Mouse (Mus musculus) heart, postnatal 0 days (tissue): ENCODE measurements around the gene Ercc4. TPM values are rescaled to one million over a fixed set of nuclear protein-coding genes. Genes with fewer than 3 reads are reported as not detected.

Experiments used
- ATAC-seq: fragments of 200-750 bp; cut with Nextera tagmentation; 2 replicates; pipeline ENCODE4 v1.8.0; 2017; ENCODE audit warnings: low read depth, moderate number of reproducible peaks, moderate library complexity; ENCODE audit not compliant: insufficient read depth
- DNase-seq: peaks from one replicate; pipeline ENCODE4 v3.0.0-alpha.2; 2016; ENCODE audit warnings: low spot score
- H3K27ac ChIP-seq: fragments of 300-500 bp; sonication (generic); 2 replicates; pipeline ENCODE4 v1.5.1; 2014; ENCODE audit warnings: low read depth, mild to moderate bottlenecking
- H3K27me3 ChIP-seq: fragments of 300-500 bp; sonication (generic); 2 replicates; pipeline ENCODE4 v1.6.1; 2014; ENCODE audit warnings: low read length, mixed read lengths; ENCODE audit not compliant: control insufficient read depth, insufficient read depth
- H3K36me3 ChIP-seq: fragments of 300-500 bp; sonication (generic); replicated peaks from 2 replicates; pipeline ENCODE4 v1.6.1; 2014; ENCODE audit warnings: low read length, mixed read lengths; ENCODE audit not compliant: control insufficient read depth, insufficient read depth
- H3K4me1 ChIP-seq: fragments of 300-500 bp; sonication (generic); 2 replicates; pipeline ENCODE4 v1.6.1; 2014; ENCODE audit warnings: antibody characterized with exemption; ENCODE audit not compliant: control insufficient read depth, insufficient read depth
- H3K4me2 ChIP-seq: fragments of 300-500 bp; sonication (generic); 2 replicates; pipeline ENCODE4 v1.6.1; 2014; ENCODE audit warnings: low read depth, mild to moderate bottlenecking, low read length, moderate library complexity
- H3K4me3 ChIP-seq: fragments of 300-500 bp; sonication (generic); 2 replicates; pipeline ENCODE4 v1.5.1; 2014; ENCODE audit warnings: low read depth, low read length
- H3K9ac ChIP-seq: fragments of 300-500 bp; sonication (generic); replicated peaks from 2 replicates; pipeline ENCODE4 v1.6.1; 2014; ENCODE audit warnings: low read depth, low read length, mixed read lengths
- H3K9me3 ChIP-seq: fragments of 300-500 bp; sonication (generic); replicated peaks from 2 replicates; pipeline ENCODE4 v1.6.1; 2016; ENCODE audit warnings: low read length; ENCODE audit not compliant: control insufficient read depth
- CTCF ChIP-seq: IDR thresholded peaks from 2 replicates; pipeline ENCODE4 v1.5.1; 2016; ENCODE audit warnings: antibody characterized with exemption, control low read depth, low read depth
- EP300 ChIP-seq: IDR thresholded peaks from 2 replicates; pipeline ENCODE4 v1.6.1; 2016; ENCODE audit warnings: antibody characterized with exemption, low read depth
- WGBS: fragments of 180-500 bp; shearing (Covaris S2); extraction: QIAGEN DNeasy Blood & Tissue Kit; methylation state at CpG from one replicate; pipeline ENCODE4 v1.1.7; 2014; 5-methylcytosine and 5-hydroxymethylcytosine counted together
- polyA plus RNA-seq: library from polyadenylated mRNA; unstranded; fragments of >200 nt; fragmentation: Nextera tagmentation; extraction: Ambion mirVana; gene quantifications from 2 replicates; pipeline ENCODE4 v1.2.1, GENCODE M21; 2015
- total RNA-seq: library from RNA; depleted of rRNA; stranded (reverse); fragments of >200 nt; gene quantifications from 2 replicates; pipeline ENCODE4 v1.2.3, GENCODE M21; 2014; ENCODE audit warnings: low replicate concordance; rRNA removed

The Ercc4 gene
- total RNA-seq = 10.7 TPM in 2 replicates
- polyA plus RNA-seq = 5.4 and 5.9 TPM in 2 replicates

GRCm38 (mm10) chr16:13109156-13109989 lies at the start of gene Ercc4:
Gene Ercc4, plus strand, starts transcription at chr16:13109684.
- peak within 1 kb of the TSS; percentile 74 for H3K27ac ChIP-seq
- peak within 1 kb of the TSS; percentile 76 for H3K4me2 ChIP-seq
- peak within 1 kb of the TSS; percentile 80 for H3K4me3 ChIP-seq
- no peaks in the 10 kb centered on the region for H3K27me3 ChIP-seq
- 1% methylated on average over 53 of the region's 53 CpGs for WGBS
- H3K9ac ChIP-seq = peak within 1 kb of the TSS; percentile 95
- peaks cover 23% of the 10 kb centered on the region for H3K36me3 ChIP-seq
- H3K4me1 ChIP-seq = peaks cover 6% of the 10 kb centered on the region; the same call in 1 of the 2 replicates
- no peaks in the 10 kb centered on the region for H3K9me3 ChIP-seq
- ATAC-seq (peak; percentile 98), DNase-seq (peak; percentile 95)
- TF ChIP-seq EP300 (no peak), CTCF (peak; percentile 68)

DNA sequence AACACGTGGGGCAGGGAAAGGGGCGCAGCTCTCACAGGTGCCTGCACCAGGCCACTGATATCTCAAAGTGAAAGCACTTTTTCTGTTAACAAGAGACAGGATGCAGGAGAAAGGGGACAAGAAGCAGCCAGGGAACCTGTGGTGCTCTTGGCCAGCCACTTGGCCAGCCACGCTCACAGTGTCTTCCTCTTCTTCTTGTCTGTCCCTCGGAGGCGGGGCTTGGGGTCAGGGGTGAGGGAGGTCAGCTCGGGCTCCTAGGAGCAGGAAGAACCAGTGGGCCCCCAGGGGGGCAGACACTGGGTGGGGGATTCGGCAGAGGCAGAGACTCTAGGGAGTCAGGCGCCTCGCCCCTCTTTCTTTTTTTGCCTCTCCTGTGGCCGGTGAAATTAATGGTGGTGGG lies 48.4 kb upstream of the Ercc4 start:
- ATAC-seq = no peak
- no peaks in the 10 kb centered on the region for H3K36me3 ChIP-seq
- H3K4me3 ChIP-seq = peak overlapping the region; percentile 26
- 0 out of 2 replicates have a peak, but pooled peaks cover 4% of the 10 kb centered on the region for H3K4me1 ChIP-seq
- WGBS = 26% methylated on average over 9 of the region's 10 CpGs
- H3K9me3 ChIP-seq = no peaks in the 10 kb centered on the region
- TF ChIP-seq CTCF (no peak), EP300 (no peak)
- H3K9ac ChIP-seq = peak overlapping the region; percentile 30
- H3K4me2 ChIP-seq = peak overlapping the region; percentile 58
- no peak for DNase-seq
- H3K27me3 ChIP-seq = no peaks in the 10 kb centered on the region
- no peak overlapping the region for H3K27ac ChIP-seq

- H3K4me3 ChIP-seq = no peak overlapping the region
- no peak overlapping the region for H3K27ac ChIP-seq
- no peak overlapping the region for H3K9ac ChIP-seq
- H3K36me3 ChIP-seq = no peaks in the 10 kb centered on the region
- H3K9me3 ChIP-seq = no peaks in the 10 kb centered on the region
- TF ChIP-seq EP300 (no peak), CTCF (no peak)
- ATAC-seq (no peak), DNase-seq (no peak)
- no peak overlapping the region for H3K4me2 ChIP-seq
- WGBS = 81% methylated on average over 4 of the region's 4 CpGs
- no peaks in the 10 kb centered on the region for H3K4me1 ChIP-seq
- H3K27me3 ChIP-seq = no peaks in the 10 kb centered on the region
Measured at GRCm38 (mm10) chr16:13074176-13074575, 35.3 kb upstream of the Ercc4 start.

DNA sequence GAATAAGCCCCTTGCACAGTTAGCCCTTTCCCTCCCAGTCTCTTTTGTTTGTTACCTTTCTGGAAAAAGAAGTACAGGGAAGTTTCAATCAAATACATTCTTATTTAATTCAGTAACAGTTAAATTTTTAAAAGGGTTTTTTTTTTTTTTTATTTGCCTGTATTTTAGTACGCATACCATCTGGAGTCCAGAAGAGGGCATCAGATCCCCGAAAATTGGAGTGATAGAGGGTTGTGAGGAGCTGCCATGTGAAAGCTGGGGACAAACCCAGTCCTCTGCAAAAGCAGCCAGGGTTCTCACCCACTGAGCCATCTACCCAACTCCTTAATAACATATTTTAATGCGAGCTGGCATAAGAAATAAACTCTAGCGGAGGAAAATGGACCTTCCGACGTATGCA lies 29.3 kb upstream of the Ercc4 start:
- H3K4me3 ChIP-seq = no peak overlapping the region

DNA sequence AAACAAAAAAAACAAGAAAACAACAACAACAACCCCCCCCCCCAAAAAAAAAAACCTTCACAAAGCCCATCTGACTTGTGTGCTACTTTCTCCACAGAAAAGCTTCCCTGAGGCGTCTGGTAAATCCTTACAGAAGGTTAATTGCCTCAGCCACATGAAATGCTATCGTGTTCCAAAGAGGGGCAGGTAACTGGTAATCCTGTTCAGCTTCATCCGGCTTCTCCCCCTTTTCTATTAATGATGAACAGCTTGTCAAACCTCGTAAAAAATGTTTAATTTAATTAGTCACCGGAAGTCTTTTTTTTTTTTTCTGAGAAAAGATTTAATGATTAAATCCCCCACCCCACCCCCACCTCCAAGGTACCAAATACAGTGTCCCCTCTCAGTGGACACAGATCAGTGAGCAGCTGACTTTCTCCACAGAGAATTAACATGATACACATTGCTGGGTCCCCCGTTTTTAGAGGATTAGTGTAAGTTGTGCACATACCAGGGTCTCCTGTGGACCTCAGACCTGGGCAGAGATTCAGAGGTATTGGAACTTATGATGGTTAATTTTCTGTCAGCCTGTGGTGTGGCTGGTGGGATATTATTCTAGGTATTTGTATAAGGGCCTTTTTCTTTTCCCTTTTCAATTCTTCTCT lies 26.2 kb upstream of the Ercc4 start:
- no peak for DNase-seq
- Histone ChIP-seq H3K9me3 (no peaks in the 10 kb centered on the region), H3K4me2 (no peak overlapping the region), H3K9ac (no peak overlapping the region), H3K4me3 (no peak overlapping the region), H3K27me3 (no peaks in the 10 kb centered on the region), H3K4me1 (no peaks in the 10 kb centered on the region), H3K27ac (no peak overlapping the region), H3K36me3 (no peaks in the 10 kb centered on the region)
- ATAC-seq = no peak
- 69% methylated on average over 6 of the region's 6 CpGs for WGBS
- TF ChIP-seq EP300 (no peak), CTCF (no peak)

More for the DNA sequence above, 29.3 kb upstream of the Ercc4 start:
- H3K4me1 ChIP-seq = no peaks in the 10 kb centered on the region
- H3K4me2 ChIP-seq = no peak overlapping the region
- H3K27ac ChIP-seq = no peak overlapping the region
- 66% methylated on average over 6 of the region's 6 CpGs for WGBS
- no peaks in the 10 kb centered on the region for H3K36me3 ChIP-seq
- ATAC-seq = no peak
- H3K9me3 ChIP-seq = no peaks in the 10 kb centered on the region
- H3K9ac ChIP-seq = no peak overlapping the region
- TF ChIP-seq EP300 (no peak), CTCF (no peak)
- H3K27me3 ChIP-seq = no peaks in the 10 kb centered on the region
- no peak for DNase-seq
